Mouse (Mus musculus): ENCODE data around the gene Slc5a2.

GRCm38 (mm10) chr7:128282532-128283244 is 17.2 kb downstream of the Slc5a2 start:
- TF ChIP-seq CTCF (conservative IDR thresholded peaks at IDR 0.05; ENCODE audit: insufficient read depth, insufficient read length, low read depth, low read length) (no peak), POLR2A (IDR thresholded peaks at IDR 0.05; ENCODE audit: low read depth, low read length) (no peak)

Measured in kidney, adult 2 months (tissue).